ENCODE assay signal across 8 mouse cellular contexts in the genomic region with DNA sequence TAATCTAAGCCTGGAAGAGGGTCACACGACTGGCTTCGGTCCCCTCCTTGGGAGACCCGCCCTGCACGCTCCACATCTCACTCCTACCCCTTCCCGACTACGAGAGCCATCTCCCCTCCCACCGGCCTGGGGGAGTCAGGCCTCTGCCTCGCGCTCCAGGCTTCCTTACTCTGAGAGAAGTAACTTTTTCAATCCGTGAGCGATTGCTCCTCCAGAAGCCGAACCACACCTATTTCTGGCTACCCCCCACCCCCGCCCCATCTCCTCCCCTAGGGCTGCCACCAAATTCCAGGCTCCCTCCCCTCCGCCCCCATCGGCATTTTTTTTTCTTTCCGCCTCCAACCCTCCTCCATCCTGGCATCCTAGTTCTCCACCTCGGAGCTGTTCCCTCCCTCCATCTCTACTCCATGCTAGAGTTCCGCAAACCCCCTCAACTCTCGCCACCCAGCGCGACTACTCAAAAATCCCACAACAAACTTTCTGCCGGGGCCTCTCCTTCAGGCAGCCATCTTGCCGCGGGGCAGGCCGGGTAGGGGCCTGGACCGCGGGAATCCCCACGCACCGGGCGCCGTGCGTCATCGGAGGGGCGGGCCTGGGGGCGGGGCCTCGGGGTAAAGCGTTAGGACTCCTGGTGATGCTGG. TPM values are rescaled to one million over a fixed set of nuclear protein-coding genes. Genes with fewer than 3 reads are reported as not detected.
DNase-seq lines count a peak whose midpoint lies in the region; ATAC-seq and TF ChIP-seq lines count a peak whose summit lies in the region.

Tjap1 (minus strand) TSS at position 544 of the 641 bp plus-strand sequence.

- under 1% methylated on average over 36 of the region's 37 CpGs for WGBS in forebrain, embryonic 11.5 days
- WGBS in heart, embryonic 15.5 days = under 1% methylated on average over 37 of the region's 37 CpGs
- under 1% methylated on average over 37 of the region's 37 CpGs for WGBS in liver, postnatal 0 days (ENCODE audit: insufficient replicate concordance)
- WGBS in neural tube, embryonic 13.5 days = under 1% methylated on average over 37 of the region's 37 CpGs

- DNase-seq in ES-CJ7 (ENCODE audit: low read depth, low spot score) = peak; percentile 90
- DNase-seq in c-Kit-positive CD71-positive TER-119-negative erythroid progenitor cells, embryonic 14.5 days (ENCODE audit: low read depth) = peak; percentile 64
- peak; percentile 97 for DNase-seq in forebrain, embryonic 11.5 days (ENCODE audit: low spot score)
- peak; percentile 94 for DNase-seq in kidney, postnatal 14 days
- peak; percentile 94 for DNase-seq in liver, postnatal 0 days

- H3K9ac ChIP-seq in forebrain, embryonic 11.5 days (ENCODE audit: low read length) = peak within 1 kb of the TSS; percentile 65
- peak within 1 kb of the TSS; percentile 68 for H3K9ac ChIP-seq in heart, embryonic 15.5 days
- peak within 1 kb of the TSS; percentile 83 for H3K9ac ChIP-seq in liver, postnatal 0 days (replicated peaks)
- H3K9ac ChIP-seq in neural tube, embryonic 13.5 days = peak within 1 kb of the TSS; percentile 81

- no peak for TF ChIP-seq CTCF in liver, postnatal 0 days (IDR thresholded peaks at IDR 0.05; ENCODE audit: low read depth)
- TF ChIP-seq CTCF in testis, adult 2 months (IDR thresholded peaks at IDR 0.05; ENCODE audit: control insufficient read depth, insufficient read depth, insufficient replicate concordance, low read depth, low read length) = no peak

- peaks cover 6% of the 10 kb centered on the region; the same call in 1 of the 2 replicates for H3K4me1 ChIP-seq in forebrain, embryonic 11.5 days (replicated peaks; ENCODE audit: control insufficient read depth, insufficient read depth, low read length)
- H3K4me1 ChIP-seq in heart, embryonic 15.5 days (replicated peaks) = peaks cover 29% of the 10 kb centered on the region
- H3K4me1 ChIP-seq in liver, postnatal 0 days (ENCODE audit: insufficient read depth) = peaks cover 16% of the 10 kb centered on the region
- H3K4me1 ChIP-seq in neural tube, embryonic 13.5 days (replicated peaks) = peaks cover 30% of the 10 kb centered on the region
- H3K4me1 ChIP-seq in testis, adult 2 months (ENCODE audit: control insufficient read depth, insufficient read depth, low read length) = peaks cover 13% of the 10 kb centered on the region

- H3K4me3 ChIP-seq in forebrain, embryonic 11.5 days (ENCODE audit: low read depth, low read length) = peak within 1 kb of the TSS; percentile 73
- peak within 1 kb of the TSS; percentile 70 for H3K4me3 ChIP-seq in heart, embryonic 15.5 days
- H3K4me3 ChIP-seq in liver, postnatal 0 days (ENCODE audit: low read depth, low read length) = peak within 1 kb of the TSS; percentile 77
- peak within 1 kb of the TSS; percentile 65 for H3K4me3 ChIP-seq in neural tube, embryonic 13.5 days
- peak within 1 kb of the TSS; percentile 99 for H3K4me3 ChIP-seq in testis, adult 2 months (ENCODE audit: control insufficient read depth, low read depth, low read length)

- H3K36me3 ChIP-seq in forebrain, embryonic 11.5 days (ENCODE audit: control insufficient read depth, insufficient read depth, low read length) = no peaks in the 10 kb centered on the region; the same call in 1 of the 2 replicates
- peaks cover 21% of the 10 kb centered on the region for H3K36me3 ChIP-seq in heart, embryonic 15.5 days
- H3K36me3 ChIP-seq in liver, postnatal 0 days (replicated peaks; ENCODE audit: insufficient read depth, low read length) = peaks cover 21% of the 10 kb centered on the region
- H3K36me3 ChIP-seq in neural tube, embryonic 13.5 days = peaks cover 17% of the 10 kb centered on the region
- no peaks in the 10 kb centered on the region for H3K36me3 ChIP-seq in testis, adult 2 months (ENCODE audit: control insufficient read depth, insufficient read depth, low read length)

- TF ChIP-seq EP300 in liver, postnatal 0 days (IDR thresholded peaks at IDR 0.05; ENCODE audit: low read depth) = no peak

- H3K27me3 ChIP-seq in forebrain, embryonic 11.5 days (ENCODE audit: control insufficient read depth, insufficient read depth, low read length) = no peaks in the 10 kb centered on the region
- no peaks in the 10 kb centered on the region for H3K27me3 ChIP-seq in heart, embryonic 15.5 days
- H3K27me3 ChIP-seq in liver, postnatal 0 days (ENCODE audit: insufficient read depth, low read length) = no peaks in the 10 kb centered on the region
- H3K27me3 ChIP-seq in neural tube, embryonic 13.5 days = no peaks in the 10 kb centered on the region
- no peaks in the 10 kb centered on the region for H3K27me3 ChIP-seq in testis, adult 2 months (ENCODE audit: control insufficient read depth, insufficient read depth, low read length)

- H3K27ac ChIP-seq in forebrain, embryonic 11.5 days (ENCODE audit: low read depth, low read length) = peak within 1 kb of the TSS; percentile 60; the same call in 1 of the 2 replicates
- peak within 1 kb of the TSS; percentile 90 for H3K27ac ChIP-seq in heart, embryonic 15.5 days
- H3K27ac ChIP-seq in liver, postnatal 0 days (ENCODE audit: low read depth) = peak within 1 kb of the TSS; percentile 73
- peak within 1 kb of the TSS; percentile 78 for H3K27ac ChIP-seq in neural tube, embryonic 13.5 days (replicated peaks)
- H3K27ac ChIP-seq in testis, adult 2 months (ENCODE audit: control insufficient read depth, insufficient read depth, low read depth, low read length) = peak within 1 kb of the TSS; percentile 94

- peak within 1 kb of the TSS; percentile 73 for H3K4me2 ChIP-seq in forebrain, embryonic 11.5 days (ENCODE audit: low read depth, low read length, severe bottlenecking)
- peak within 1 kb of the TSS; percentile 86 for H3K4me2 ChIP-seq in heart, embryonic 15.5 days
- H3K4me2 ChIP-seq in liver, postnatal 0 days (ENCODE audit: low read depth, low read length) = peak within 1 kb of the TSS; percentile 89
- H3K4me2 ChIP-seq in neural tube, embryonic 13.5 days = peak within 1 kb of the TSS; percentile 96

- TF ChIP-seq POLR2A in testis, adult 2 months (IDR thresholded peaks at IDR 0.05; ENCODE audit: control insufficient read depth, low read depth, low read length) = peak; percentile 54

- no peaks in the 10 kb centered on the region for H3K9me3 ChIP-seq in forebrain, embryonic 11.5 days (ENCODE audit: control insufficient read depth, low read length)
- H3K9me3 ChIP-seq in heart, embryonic 15.5 days (replicated peaks) = no peaks in the 10 kb centered on the region
- no peaks in the 10 kb centered on the region for H3K9me3 ChIP-seq in liver, postnatal 0 days (ENCODE audit: low read length)
- no peaks in the 10 kb centered on the region for H3K9me3 ChIP-seq in neural tube, embryonic 13.5 days

- peak; percentile 98 for ATAC-seq in forebrain, embryonic 11.5 days (replicated peaks; ENCODE audit: low FRiP score)
- ATAC-seq in heart, embryonic 15.5 days (replicated peaks; ENCODE audit: insufficient number of reproducible peaks, insufficient read depth, low FRiP score, low read depth) = peak; percentile 95
- peak; percentile 99 for ATAC-seq in liver, postnatal 0 days
- peak; percentile 97 for ATAC-seq in neural tube, embryonic 13.5 days (ENCODE audit: low read depth)

RNA-seq across cellular contexts. Expression of gene Tjap1, which starts in this region (rescaled TPM):
- 62.6 and 63.4 TPM in 2 replicates for polyA plus RNA-seq in forebrain, embryonic 11.5 days (2014; fragmentation: Nextera tagmentation; extraction: Ambion mirVana)
- polyA plus RNA-seq in heart, embryonic 15.5 days (2015; fragmentation: Nextera tagmentation; extraction: Ambion mirVana) = 39.5 and 44.9 TPM in 2 replicates
- 5.6 and 6.2 TPM in 2 replicates for polyA plus RNA-seq in liver, postnatal 0 days (2015; fragmentation: Nextera tagmentation; extraction: Ambion mirVana)
- polyA plus RNA-seq in neural tube, embryonic 13.5 days (2015; fragmentation: Nextera tagmentation; extraction: Ambion mirVana) = 35.7 and 36.7 TPM in 2 replicates
- 33.1 and 39.0 TPM in 2 replicates for polyA plus RNA-seq in testis, adult 2 months (2012; rRNA removed)

Comparison
In these comparisons a context has a peak if more than half of its experiments do, and no peak if none do; other contexts are left out.
1. Peak in every context shown above with its lines: DNase-seq, ATAC-seq, H3K4me3 ChIP-seq and H3K27ac ChIP-seq.